Mouse (Mus musculus) forebrain, embryonic 15.5 days (tissue): ENCODE measurements around the gene Lep. TPM values are rescaled to one million over a fixed set of nuclear protein-coding genes. Genes with fewer than 3 reads are reported as not detected.

Experiments used
- ATAC-seq: fragments of 200-750 bp; cut with Nextera tagmentation; replicated peaks from 2 replicates; pipeline ENCODE4 v1.8.0; 2017; ENCODE audit warnings: mild to moderate bottlenecking, moderate TSS enrichment, moderate library complexity
- H3K27ac ChIP-seq: fragments of 300-500 bp; sonication (generic); replicated peaks from 2 replicates; pipeline ENCODE4 v1.5.1; 2015; ENCODE audit warnings: mild to moderate bottlenecking, inconsistent platforms
- H3K27me3 ChIP-seq: fragments of 300-500 bp; sonication (generic); 2 replicates; pipeline ENCODE4 v1.6.1; 2015; ENCODE audit warnings: inconsistent platforms
- H3K36me3 ChIP-seq: fragments of 300-500 bp; sonication (generic); 2 replicates; pipeline ENCODE4 v1.6.1; 2015; ENCODE audit warnings: mild to moderate bottlenecking, inconsistent platforms
- H3K4me1 ChIP-seq: fragments of 300-500 bp; sonication (generic); 2 replicates; pipeline ENCODE4 v1.6.1; 2015; ENCODE audit warnings: inconsistent platforms
- H3K4me2 ChIP-seq: fragments of 300-500 bp; sonication (generic); replicated peaks from 2 replicates; pipeline ENCODE4 v1.6.1; 2015; ENCODE audit warnings: mild to moderate bottlenecking, inconsistent platforms
- H3K4me3 ChIP-seq: fragments of 300-500 bp; sonication (generic); 2 replicates; pipeline ENCODE4 v1.5.1; 2015; ENCODE audit warnings: mild to moderate bottlenecking, inconsistent platforms
- H3K9ac ChIP-seq: fragments of 300-500 bp; sonication (generic); replicated peaks from 2 replicates; pipeline ENCODE4 v1.6.1; 2015; ENCODE audit warnings: mild to moderate bottlenecking, inconsistent platforms
- H3K9me3 ChIP-seq: fragments of 300-500 bp; sonication (generic); 2 replicates; pipeline ENCODE4 v1.6.1; 2016; ENCODE audit warnings: inconsistent platforms
- WGBS: fragments of 180-500 bp; shearing (Covaris S2); methylation state at CpG from one replicate; pipeline ENCODE4 v1.1.7; 2015; ENCODE audit warnings: mixed read lengths; 5-methylcytosine and 5-hydroxymethylcytosine counted together
- polyA plus RNA-seq: library from polyadenylated mRNA; unstranded; fragments of >200 nt; fragmentation: Nextera tagmentation; extraction: Ambion mirVana; gene quantifications from 2 replicates; pipeline ENCODE4 v1.2.1, GENCODE M21; 2015

Gene Lep
- polyA plus RNA-seq, 1 experiment from 2014 or later: not detected

DNA sequence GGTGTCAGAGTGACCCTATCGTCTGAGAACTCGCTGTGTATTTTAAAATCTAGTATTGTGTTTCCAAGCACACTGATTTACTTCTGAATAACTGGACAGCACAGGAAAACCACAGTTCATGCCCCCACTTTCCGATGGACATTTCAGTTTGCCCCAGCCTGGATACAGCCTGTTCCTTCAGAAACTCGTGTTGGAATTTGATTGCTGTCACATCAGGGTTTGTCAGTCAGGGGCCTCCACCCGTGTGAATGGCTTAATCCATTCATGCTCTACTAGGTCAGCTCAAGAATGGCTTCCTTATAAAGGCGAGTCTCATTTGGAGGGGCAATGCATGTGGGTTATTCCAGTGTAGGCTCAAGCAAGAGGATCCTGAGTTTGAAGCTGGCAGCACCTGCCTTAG, 33.3 kb upstream of the Lep start:
- Histone ChIP-seq H3K27ac (no peak overlapping the region), H3K4me3 (no peak overlapping the region), H3K36me3 (no peaks in the 10 kb centered on the region), H3K9ac (no peak overlapping the region), H3K4me2 (no peak overlapping the region), H3K9me3 (no peaks in the 10 kb centered on the region), H3K27me3 (peaks cover 11% of the 10 kb centered on the region; the same call in 1 of the 2 replicates), H3K4me1 (peaks cover 17% of the 10 kb centered on the region)
- 27% methylated on average over 6 of the region's 6 CpGs for WGBS
- no peak for ATAC-seq

DNA sequence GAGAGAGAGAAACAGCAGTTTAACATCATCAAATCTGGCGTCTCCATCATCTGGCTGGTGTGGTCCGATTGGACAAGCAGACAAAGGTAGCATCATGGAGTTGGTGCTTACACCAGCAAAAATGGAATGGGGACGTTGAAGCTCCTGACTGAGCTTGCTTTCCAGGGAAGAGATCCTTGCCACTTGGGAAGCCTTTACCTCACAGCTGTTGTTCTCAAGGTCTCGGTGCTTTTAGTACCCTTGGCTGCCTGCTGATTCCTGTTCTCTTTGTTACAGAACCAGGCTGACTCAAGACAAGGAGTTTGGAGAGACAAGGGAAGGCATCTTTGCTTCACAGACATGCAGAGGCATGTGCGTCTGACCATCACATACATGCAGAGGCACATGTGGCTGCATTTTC, 31.9 kb upstream of the Lep start:
- peaks cover 21% of the 10 kb centered on the region for H3K4me1 ChIP-seq
- H3K9ac ChIP-seq: no peak overlapping the region
- no peak overlapping the region for H3K4me2 ChIP-seq
- no peaks in the 10 kb centered on the region for H3K9me3 ChIP-seq
- no peak for ATAC-seq
- H3K4me3 ChIP-seq: no peak overlapping the region
- WGBS: 54% methylated on average over 5 of the region's 5 CpGs
- peaks cover 11% of the 10 kb centered on the region; the same call in 1 of the 2 replicates for H3K27me3 ChIP-seq
- no peak overlapping the region for H3K27ac ChIP-seq
- no peaks in the 10 kb centered on the region for H3K36me3 ChIP-seq

DNA sequence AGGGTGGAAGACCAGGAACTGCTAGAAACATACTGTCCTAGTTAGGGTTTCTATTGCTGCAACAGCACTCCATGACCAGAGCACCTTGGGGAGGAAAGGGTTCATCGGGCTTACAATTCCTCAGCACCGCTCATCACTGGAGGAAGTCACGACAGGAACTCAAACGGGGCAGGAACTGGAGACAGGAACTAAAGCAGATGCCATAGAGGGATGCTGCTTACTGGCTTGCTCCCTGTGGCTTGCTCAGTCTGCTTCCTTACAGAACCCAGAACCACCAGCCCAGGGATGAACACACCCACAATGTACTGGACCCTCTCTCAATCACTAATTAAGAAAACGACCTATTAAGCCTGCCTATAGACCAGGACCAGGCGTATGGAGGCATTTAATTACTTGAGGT, 30.5 kb upstream of the Lep start:
- Histone ChIP-seq H3K4me3 (no peak overlapping the region), H3K4me2 (no peak overlapping the region), H3K4me1 (peaks cover 13% of the 10 kb centered on the region), H3K27me3 (peaks cover 11% of the 10 kb centered on the region; the same call in 1 of the 2 replicates), H3K27ac (no peak overlapping the region), H3K9ac (no peak overlapping the region), H3K9me3 (no peaks in the 10 kb centered on the region), H3K36me3 (no peaks in the 10 kb centered on the region)
- 77% methylated on average over 6 of the region's 6 CpGs for WGBS
- no peak for ATAC-seq

DNA sequence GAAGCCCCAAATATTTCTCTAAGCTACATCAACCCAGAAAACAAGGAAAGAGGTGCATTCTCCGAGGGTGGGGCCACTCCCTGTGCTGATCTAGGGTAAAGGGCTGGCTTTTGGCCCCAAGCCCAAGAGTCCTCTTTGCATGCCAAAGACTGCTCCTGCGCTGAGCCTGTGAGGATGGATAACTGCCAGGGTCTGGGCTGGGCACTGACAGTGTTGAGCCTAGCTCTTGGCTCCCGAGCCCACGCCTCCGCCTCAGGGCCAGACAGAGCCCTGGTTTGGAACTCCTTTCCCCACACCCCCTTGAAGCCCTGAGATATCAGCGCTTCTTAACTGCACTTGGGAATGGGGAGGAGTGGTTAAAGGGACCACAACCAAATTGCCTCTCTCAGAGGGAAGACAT, 28.8 kb upstream of the Lep start:
- Histone ChIP-seq H3K4me1 (peaks cover 21% of the 10 kb centered on the region), H3K9ac (no peak overlapping the region), H3K27me3 (no peaks in the 10 kb centered on the region), H3K4me2 (no peak overlapping the region), H3K27ac (no peak overlapping the region), H3K36me3 (no peaks in the 10 kb centered on the region), H3K4me3 (no peak overlapping the region), H3K9me3 (no peaks in the 10 kb centered on the region)
- 33% methylated on average over 6 of the region's 6 CpGs for WGBS
- peak; percentile 76 for ATAC-seq

DNA sequence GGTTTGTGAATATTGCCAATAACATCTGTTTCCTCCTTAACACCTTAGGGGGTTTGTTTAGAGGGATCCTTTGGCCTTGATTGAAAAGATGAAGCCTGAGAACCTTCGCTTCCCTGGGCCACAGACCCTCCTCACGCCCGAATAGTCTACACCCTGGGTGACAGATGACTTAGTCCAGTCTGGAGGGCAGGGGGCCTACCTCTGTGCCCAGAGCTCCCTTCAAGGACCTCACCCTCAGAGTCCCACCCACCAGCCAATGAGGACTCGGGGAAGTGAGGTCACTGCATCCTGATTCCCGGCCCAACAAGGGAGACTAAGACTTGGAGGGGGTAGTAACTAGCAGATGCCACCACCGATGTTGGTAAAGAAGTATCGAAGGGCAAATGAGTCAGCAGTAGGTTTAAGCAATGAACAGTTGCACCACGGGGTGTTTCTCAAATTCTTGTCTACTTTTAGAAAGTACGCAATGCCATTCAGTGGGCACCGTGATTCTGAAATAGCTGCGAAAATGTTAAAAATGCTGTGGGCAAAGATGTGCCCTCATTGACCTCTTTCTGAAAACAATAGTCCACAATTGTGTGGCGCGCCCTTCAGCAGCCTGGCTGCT, 28.2 kb upstream of the Lep start:
- 87% methylated on average over 13 of the region's 13 CpGs for WGBS
- Histone ChIP-seq H3K4me2 (no peak overlapping the region), H3K9ac (no peak overlapping the region), H3K36me3 (no peaks in the 10 kb centered on the region), H3K4me1 (peaks cover 27% of the 10 kb centered on the region), H3K4me3 (no peak overlapping the region), H3K27me3 (no peaks in the 10 kb centered on the region), H3K27ac (no peak overlapping the region), H3K9me3 (no peaks in the 10 kb centered on the region)
- ATAC-seq: 0 out of 2 replicates have a peak, but pooled peaks have one; percentile 14

DNA sequence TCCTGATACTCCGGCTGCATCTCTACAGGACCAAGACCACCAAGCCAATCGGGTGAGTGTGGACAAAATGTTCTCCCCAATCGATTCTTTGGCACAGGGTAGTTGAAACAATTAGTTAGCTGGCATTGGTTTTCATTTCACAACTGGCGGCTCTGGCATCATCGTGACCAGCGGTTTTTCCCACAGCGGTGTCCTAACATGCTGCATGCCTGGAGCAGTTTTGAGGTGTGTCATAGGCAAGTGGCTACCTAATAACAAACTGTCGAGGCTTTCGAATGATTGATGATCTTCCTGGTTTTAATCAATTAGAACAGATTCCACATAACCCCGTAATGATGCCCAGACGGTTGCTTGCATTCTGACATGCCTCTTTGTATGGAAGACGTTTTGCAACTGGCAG, 27.6 kb upstream of the Lep start:
- 84% methylated on average over 12 of the region's 12 CpGs for WGBS
- no peak for ATAC-seq

DNA sequence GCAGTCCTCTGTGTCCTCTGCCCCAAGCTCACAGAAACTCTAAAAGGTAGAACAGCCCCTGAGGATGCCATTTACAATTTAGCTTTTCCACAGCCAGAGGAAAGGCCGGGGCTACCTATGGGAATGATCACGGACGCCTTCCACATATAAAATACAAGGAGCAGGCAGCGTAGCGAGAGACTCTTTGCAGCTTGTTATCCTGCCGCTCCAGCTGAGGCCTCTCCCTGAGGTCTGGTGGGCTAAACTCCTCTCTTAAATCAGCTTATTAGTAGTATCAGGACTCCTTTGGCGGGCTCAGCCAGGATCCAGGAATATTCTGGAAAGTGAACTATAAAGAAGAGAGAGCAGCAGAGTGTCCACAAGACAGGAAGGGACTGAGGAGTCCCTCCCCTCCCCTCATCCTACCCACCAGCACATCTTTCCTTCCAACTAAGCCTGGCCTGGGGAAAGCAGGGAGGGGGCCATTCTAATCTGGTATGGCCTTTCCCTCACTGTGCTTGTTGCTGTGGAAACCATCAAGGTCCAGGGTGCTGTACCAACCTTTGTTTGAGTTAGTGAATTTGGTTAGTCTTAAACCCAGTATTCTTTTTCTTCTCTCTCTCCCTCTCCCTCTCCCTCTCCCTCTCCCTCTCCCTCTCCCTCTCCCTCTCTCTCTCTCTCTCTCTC, 25.9 kb upstream of the Lep start:
- H3K4me3 ChIP-seq: no peak overlapping the region
- no peaks in the 10 kb centered on the region for H3K36me3 ChIP-seq
- no peak overlapping the region for H3K27ac ChIP-seq
- no peaks in the 10 kb centered on the region for H3K9me3 ChIP-seq
- H3K4me2 ChIP-seq: no peak overlapping the region
- no peak for ATAC-seq
- H3K4me1 ChIP-seq: peaks cover 30% of the 10 kb centered on the region
- H3K9ac ChIP-seq: no peak overlapping the region
- WGBS: 64% methylated on average over 7 of the region's 7 CpGs
- no peaks in the 10 kb centered on the region for H3K27me3 ChIP-seq

More for the DNA sequence above, 27.6 kb upstream of the Lep start:
- H3K4me3 ChIP-seq: no peak overlapping the region
- H3K27ac ChIP-seq: no peak overlapping the region
- H3K9ac ChIP-seq: no peak overlapping the region
- H3K4me1 ChIP-seq: peaks cover 30% of the 10 kb centered on the region
- no peak overlapping the region for H3K4me2 ChIP-seq
- no peaks in the 10 kb centered on the region for H3K27me3 ChIP-seq
- no peaks in the 10 kb centered on the region for H3K36me3 ChIP-seq
- H3K9me3 ChIP-seq: no peaks in the 10 kb centered on the region

DNA sequence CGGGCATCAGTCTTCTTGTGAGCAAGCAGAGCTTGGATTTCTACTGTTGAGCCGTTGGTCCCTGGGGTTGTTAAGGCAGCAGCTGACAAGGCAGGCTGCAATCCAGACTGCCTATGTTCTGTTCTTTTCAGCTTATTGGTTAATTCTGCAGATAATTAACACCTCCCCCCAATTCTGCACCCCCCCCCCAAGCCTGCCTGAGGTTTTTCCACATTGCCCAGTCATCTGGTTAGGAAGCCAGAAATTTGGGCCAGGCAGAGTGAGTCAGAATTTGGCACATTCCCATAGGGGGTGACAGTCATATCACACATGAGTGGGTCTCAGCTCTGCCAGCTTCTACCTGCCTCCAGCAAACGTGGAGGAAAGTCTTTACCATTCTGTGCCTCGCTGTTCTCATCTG, 23.3 kb upstream of the Lep start:
- Histone ChIP-seq H3K27ac (no peak overlapping the region; the same call in 1 of the 2 replicates), H3K4me2 (no peak overlapping the region), H3K27me3 (no peaks in the 10 kb centered on the region), H3K4me3 (no peak overlapping the region), H3K36me3 (no peaks in the 10 kb centered on the region), H3K9ac (no peak overlapping the region), H3K4me1 (peaks cover 22% of the 10 kb centered on the region), H3K9me3 (no peaks in the 10 kb centered on the region)
- peak; percentile 86 for ATAC-seq
- WGBS: 33% methylated on average over 4 of the region's 4 CpGs

DNA sequence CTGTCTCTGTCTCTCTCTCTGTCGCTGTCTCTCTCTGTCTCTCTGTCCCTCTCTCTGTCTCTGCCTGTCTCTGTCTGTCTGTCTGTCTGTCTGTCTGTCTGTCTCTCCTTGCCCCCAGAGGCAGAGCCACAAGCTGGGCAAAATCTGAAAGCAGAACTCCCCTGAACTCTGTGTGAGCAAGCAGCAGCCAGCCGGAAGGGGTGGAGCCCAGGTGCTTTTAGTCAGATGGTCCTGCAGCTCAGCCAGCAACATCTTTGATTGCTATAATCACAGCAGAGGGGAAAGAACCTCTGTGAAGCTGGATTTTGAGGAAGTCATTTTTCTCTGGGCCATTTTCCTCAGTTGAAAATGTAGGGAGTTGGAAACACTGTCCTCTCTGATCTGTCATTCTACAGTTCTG, 19.8 kb upstream of the Lep start:
- no peaks in the 10 kb centered on the region for H3K36me3 ChIP-seq
- H3K4me3 ChIP-seq: no peak overlapping the region
- H3K4me1 ChIP-seq: peaks cover 17% of the 10 kb centered on the region
- no peak overlapping the region for H3K9ac ChIP-seq
- no peaks in the 10 kb centered on the region for H3K9me3 ChIP-seq
- H3K27me3 ChIP-seq: no peaks in the 10 kb centered on the region
- no peak overlapping the region for H3K27ac ChIP-seq
- WGBS: 85% methylated on average over 2 of the region's 2 CpGs
- no peak for ATAC-seq
- no peak overlapping the region for H3K4me2 ChIP-seq

DNA sequence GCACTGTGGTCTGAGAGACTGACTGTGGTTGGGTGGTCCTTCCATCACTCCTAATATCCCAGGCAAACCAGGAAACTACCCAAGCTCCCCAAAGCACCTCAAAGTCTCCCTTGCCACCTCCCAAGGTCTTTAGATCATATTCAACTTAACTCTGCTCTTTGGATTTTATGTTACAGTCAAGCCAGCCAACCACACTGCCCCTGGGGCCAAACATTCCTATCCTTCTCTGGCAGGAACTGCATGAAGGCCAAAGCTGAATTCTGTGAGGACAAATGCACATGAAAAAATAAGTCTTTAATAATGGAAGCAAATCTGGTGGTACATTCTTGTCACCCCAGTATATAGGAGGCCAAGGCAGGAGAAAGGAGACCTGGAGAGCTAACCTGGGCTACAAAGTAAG, 16.0 kb upstream of the Lep start:
- no peak overlapping the region for H3K9ac ChIP-seq
- H3K36me3 ChIP-seq: no peaks in the 10 kb centered on the region
- no peak overlapping the region for H3K4me2 ChIP-seq
- no peaks in the 10 kb centered on the region for H3K27me3 ChIP-seq
- no peaks in the 10 kb centered on the region for H3K9me3 ChIP-seq
- no peak overlapping the region for H3K4me3 ChIP-seq
- H3K4me1 ChIP-seq: no peaks in the 10 kb centered on the region
- H3K27ac ChIP-seq: no peak overlapping the region
- ATAC-seq: no peak

DNA sequence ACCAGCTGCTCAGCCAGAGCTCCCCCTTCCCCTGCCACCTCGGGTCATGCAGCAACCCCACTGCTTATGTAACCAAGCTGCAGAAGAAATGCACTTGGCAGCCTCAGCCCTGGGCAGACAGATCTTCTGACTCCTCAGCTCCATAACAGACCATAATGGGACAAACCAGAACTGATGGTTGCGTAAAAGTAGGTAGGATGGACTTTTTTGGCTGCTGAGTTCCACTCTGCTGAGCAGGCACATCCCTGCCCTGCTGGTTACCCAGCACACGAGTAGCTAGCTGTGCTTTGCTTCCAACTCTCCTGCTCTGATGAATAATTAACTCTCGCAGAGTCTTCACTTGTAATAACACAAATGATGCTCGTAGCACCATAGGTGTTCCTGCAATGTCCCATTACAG, 10.1 kb upstream of the Lep start:
- Histone ChIP-seq H3K27me3 (no peaks in the 10 kb centered on the region), H3K9ac (no peak overlapping the region), H3K4me3 (no peak overlapping the region), H3K4me1 (no peaks in the 10 kb centered on the region), H3K4me2 (no peak overlapping the region), H3K9me3 (no peaks in the 10 kb centered on the region), H3K27ac (no peak overlapping the region), H3K36me3 (no peaks in the 10 kb centered on the region)
- no peak for ATAC-seq
- 67% methylated on average over 5 of the region's 5 CpGs for WGBS

DNA sequence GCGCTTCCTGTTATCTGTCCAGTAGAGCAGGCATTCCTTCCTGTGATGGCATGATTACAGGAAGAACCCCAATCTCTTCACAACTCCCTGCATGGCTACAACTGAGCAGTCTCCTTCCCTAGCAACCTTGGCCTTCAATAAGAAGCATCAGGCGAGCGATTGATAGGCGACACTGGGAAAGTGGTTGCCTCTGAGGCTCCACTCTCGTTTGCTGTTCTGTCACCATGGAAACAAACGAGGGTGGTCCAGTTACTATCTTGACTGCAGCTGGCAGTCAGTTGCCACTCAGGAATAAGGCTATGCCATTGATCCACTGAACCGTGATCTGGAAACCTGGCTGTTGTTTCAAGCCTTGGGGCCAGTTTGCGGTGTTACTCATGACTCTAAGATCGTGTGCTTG, 7.8 kb upstream of the Lep start:
- no peak overlapping the region for H3K4me3 ChIP-seq
- H3K27ac ChIP-seq: no peak overlapping the region
- H3K36me3 ChIP-seq: no peaks in the 10 kb centered on the region
- no peak for ATAC-seq
- no peaks in the 10 kb centered on the region for H3K9me3 ChIP-seq
- H3K9ac ChIP-seq: no peak overlapping the region
- H3K27me3 ChIP-seq: no peaks in the 10 kb centered on the region
- WGBS: 59% methylated on average over 9 of the region's 9 CpGs
- H3K4me2 ChIP-seq: no peak overlapping the region
- H3K4me1 ChIP-seq: no peaks in the 10 kb centered on the region

DNA sequence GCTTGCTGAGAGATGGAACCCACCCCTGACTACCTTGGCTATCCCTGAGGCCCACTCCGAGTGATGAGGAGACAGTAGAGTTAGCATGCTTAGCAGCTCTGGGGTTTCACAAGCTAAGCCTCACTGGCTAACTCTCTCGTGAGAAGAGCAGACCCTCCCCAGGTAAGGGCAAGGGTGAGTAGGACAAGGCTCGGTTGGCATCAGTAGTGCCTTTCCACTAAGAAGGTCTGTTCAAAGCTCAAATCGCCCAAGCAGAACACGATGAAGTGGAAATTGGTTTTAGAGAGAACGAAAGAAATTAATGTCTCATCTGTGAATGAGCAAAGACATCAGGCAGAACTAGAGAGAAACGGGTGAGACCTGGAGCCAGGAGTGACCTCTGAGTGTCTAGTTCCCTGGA, 6.8 kb upstream of the Lep start:
- WGBS: 86% methylated on average over 7 of the region's 7 CpGs

More for the DNA sequence above, 6.8 kb upstream of the Lep start:
- Histone ChIP-seq H3K9me3 (no peaks in the 10 kb centered on the region), H3K36me3 (no peaks in the 10 kb centered on the region), H3K4me3 (no peak overlapping the region), H3K9ac (no peak overlapping the region), H3K27ac (no peak overlapping the region), H3K27me3 (no peaks in the 10 kb centered on the region), H3K4me2 (no peak overlapping the region), H3K4me1 (no peaks in the 10 kb centered on the region)
- no peak for ATAC-seq
